Mouse (Mus musculus): ENCODE data around the gene Hist1h3f. TPM values are rescaled to one million over a fixed set of nuclear protein-coding genes. Genes with fewer than 3 reads are reported as not detected.
"Not testable (repeated sequence)": the region's sequence is repeated elsewhere in the genome, so short reads cannot be mapped to it uniquely, and the experiment has no call there.

Gene Hist1h3f
- total and polyA plus RNA-seq, 2 experiments from 2014 or later, result 0.45 to 441 TPM

DNA sequence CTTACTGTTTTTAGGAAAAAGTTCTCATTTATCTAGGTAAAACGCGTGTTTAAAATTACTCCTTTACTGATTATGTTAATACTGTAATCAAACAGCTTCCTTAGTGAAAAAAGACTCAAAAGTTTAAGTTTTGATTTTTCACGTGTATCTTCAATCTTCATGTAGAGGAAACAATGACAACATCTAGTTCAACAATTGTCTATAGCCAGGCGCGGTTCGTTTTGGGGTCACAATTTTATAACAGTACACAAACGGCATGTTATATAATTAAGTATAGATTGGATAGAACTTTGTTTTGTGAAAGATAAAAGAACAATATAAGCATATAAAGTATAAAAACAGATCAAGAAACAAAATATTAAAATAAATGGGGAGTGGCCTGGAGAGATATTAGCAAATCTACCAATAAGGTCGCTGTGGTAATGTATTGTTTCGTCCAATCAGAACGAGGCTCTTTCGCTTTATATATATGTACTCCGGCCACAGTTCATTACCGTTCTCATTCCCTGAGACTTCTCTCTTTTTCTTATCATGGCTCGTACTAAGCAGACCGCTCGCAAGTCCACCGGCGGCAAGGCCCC, 31.5 kb downstream of the Hist1h3f start, which contains the start of gene Hist1h3d:
Hist1h3d (plus strand) TSS at position 493 of the 581 bp plus-strand sequence.
- Histone ChIP-seq H3K27ac (ENCODE audit: low read depth) (peak within 1 kb of the TSS; percentile 71), H3K4me3 (ENCODE audit: low read depth, low read length) (peak within 1 kb of the TSS; percentile 37), H3K9me3 (replicated peaks; ENCODE audit: control insufficient read depth, low read length) (no peaks in the 10 kb centered on the region), H3K27me3 (ENCODE audit: control insufficient read depth, insufficient read depth, low read length) (no peaks in the 10 kb centered on the region), H3K36me3 (replicated peaks; ENCODE audit: control insufficient read depth, insufficient read depth, low read length) (no peaks in the 10 kb centered on the region), H3K4me2 (ENCODE audit: low read depth, low read length) (peak within 1 kb of the TSS; percentile 53), H3K4me1 (ENCODE audit: control insufficient read depth, insufficient read depth) (peaks cover 16% of the 10 kb centered on the region; the same call in 1 of the 2 replicates), H3K9ac (replicated peaks; ENCODE audit: low read depth, low read length) (peak within 1 kb of the TSS; percentile 53)
- TF ChIP-seq CTCF (IDR thresholded peaks at IDR 0.05; ENCODE audit: low read depth) (no peak), EP300 (IDR thresholded peaks at IDR 0.05; ENCODE audit: low read depth) (no peak)
- peak; percentile 45; the same call in 1 of the 2 replicates for ATAC-seq (ENCODE audit: insufficient read depth, low read depth)
- WGBS, result 2% methylated on average over 18 of the region's 18 CpGs
- DNase-seq (ENCODE audit: low spot score), result peak; percentile 90

DNA sequence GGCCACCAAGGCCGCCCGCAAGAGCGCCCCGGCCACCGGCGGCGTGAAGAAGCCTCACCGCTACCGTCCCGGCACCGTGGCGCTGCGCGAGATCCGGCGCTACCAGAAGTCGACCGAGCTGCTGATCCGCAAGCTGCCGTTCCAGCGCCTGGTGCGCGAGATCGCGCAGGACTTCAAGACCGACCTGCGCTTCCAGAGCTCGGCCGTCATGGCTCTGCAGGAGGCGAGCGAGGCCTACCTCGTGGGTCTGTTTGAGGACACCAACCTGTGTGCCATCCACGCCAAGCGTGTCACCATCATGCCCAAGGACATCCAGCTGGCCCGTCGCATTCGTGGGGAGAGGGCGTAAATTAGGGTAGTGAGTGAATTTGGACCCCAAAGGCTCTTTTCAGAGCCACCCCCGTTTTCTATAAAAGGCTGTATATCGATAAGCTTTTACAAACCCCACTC, 32.0 kb downstream of the Hist1h3f start:
- WGBS, result 5% methylated on average over 10 of the region's 40 CpGs

DNA sequence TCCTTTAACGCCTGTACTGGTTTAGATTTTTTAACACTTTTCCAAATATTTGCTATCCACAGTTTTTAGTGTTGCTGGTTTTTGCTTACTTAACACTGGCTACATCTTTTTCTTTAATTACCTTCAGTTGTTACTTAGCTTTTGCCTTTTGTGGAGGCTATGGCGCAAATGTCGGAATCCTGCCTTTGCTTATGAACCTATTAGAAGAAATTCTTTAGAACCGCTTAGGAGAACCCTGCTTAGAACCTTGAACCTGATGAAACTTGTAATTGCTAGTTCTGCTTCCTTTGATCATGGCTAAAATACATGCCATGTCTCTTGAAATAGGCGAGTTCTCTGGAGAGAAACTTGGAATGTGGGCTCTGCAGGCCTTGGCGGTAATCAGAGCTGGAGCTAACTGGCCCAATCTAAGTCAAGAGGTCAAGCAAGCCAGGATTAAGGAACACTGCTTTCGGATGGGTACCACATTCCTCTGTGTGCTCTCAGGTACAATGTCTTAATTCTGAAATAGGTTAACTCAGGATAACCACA, 32.6 kb downstream of the Hist1h3f start:
- TF ChIP-seq CTCF (IDR thresholded peaks at IDR 0.05; ENCODE audit: low read depth), result no peak
- no peak for TF ChIP-seq EP300 (IDR thresholded peaks at IDR 0.05; ENCODE audit: low read depth)
- peak overlapping the region; percentile 53 for H3K4me2 ChIP-seq (ENCODE audit: low read depth, low read length)
- peak overlapping the region; percentile 66 for H3K27ac ChIP-seq (ENCODE audit: low read depth)
- ATAC-seq (ENCODE audit: insufficient read depth, low read depth) (no peak), DNase-seq (ENCODE audit: low spot score) (no peak)
- WGBS, result 46% methylated on average over 7 of the region's 7 CpGs
- no peaks in the 10 kb centered on the region for H3K9me3 ChIP-seq (replicated peaks; ENCODE audit: control insufficient read depth, low read length)
- H3K4me1 ChIP-seq (ENCODE audit: control insufficient read depth, insufficient read depth), result peaks cover 16% of the 10 kb centered on the region; the same call in 1 of the 2 replicates
- no peaks in the 10 kb centered on the region for H3K36me3 ChIP-seq (replicated peaks; ENCODE audit: control insufficient read depth, insufficient read depth, low read length)
- H3K9ac ChIP-seq (replicated peaks; ENCODE audit: low read depth, low read length), result peak overlapping the region; percentile 53
- H3K27me3 ChIP-seq (ENCODE audit: control insufficient read depth, insufficient read depth, low read length), result no peaks in the 10 kb centered on the region
- H3K4me3 ChIP-seq (ENCODE audit: low read depth, low read length), result peak overlapping the region; percentile 37

More for the DNA sequence above, 32.0 kb downstream of the Hist1h3f start:
- H3K36me3 ChIP-seq (replicated peaks; ENCODE audit: control insufficient read depth, insufficient read depth, low read length); H3K9me3 ChIP-seq (replicated peaks; ENCODE audit: control insufficient read depth, low read length); DNase-seq (ENCODE audit: low spot score); H3K27me3 ChIP-seq (ENCODE audit: control insufficient read depth, insufficient read depth, low read length); ATAC-seq (ENCODE audit: insufficient read depth, low read depth): not testable (repeated sequence)
- Histone ChIP-seq H3K4me2 (ENCODE audit: low read depth, low read length) (peak overlapping the region; percentile 53), H3K9ac (replicated peaks; ENCODE audit: low read depth, low read length) (peak overlapping the region; percentile 53), H3K4me3 (ENCODE audit: low read depth, low read length) (peak overlapping the region; percentile 37), H3K4me1 (ENCODE audit: control insufficient read depth, insufficient read depth) (peaks cover 16% of the 10 kb centered on the region; the same call in 1 of the 2 replicates), H3K27ac (ENCODE audit: low read depth) (peak overlapping the region; percentile 66)

DNA sequence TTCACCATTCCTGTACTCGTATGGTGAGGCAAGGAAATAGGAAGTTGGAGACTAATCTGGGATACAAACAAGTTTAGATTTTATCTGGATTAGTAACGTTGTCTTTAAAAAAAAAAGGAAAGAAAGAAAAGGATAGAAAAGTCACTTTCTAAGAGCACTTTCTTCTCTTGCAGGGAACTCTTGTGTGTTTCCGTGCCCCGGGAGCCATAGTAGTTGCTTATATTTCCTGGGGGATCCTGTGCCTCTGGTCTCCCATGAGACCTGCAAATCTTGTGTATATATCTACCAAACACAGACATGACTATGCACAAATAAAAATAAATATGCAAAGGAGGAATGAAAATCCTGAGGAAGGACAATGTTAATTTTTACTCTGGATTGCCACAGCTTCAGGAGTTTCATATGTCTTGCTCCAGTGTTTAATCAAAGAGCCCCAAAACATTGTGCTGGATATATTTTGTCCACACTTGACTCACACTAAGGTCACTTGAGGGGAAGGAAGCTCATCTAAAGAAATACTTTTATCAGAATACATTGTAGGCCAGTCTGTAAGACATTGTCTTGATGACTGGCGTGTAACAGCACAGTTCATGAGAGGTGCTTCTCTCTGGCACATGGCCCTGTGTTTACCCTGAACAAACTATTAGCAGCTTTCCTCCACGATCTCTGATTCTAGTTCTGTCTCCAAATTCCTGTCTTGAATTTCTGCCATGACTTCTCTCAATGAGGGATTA, 33.2 kb downstream of the Hist1h3f start:
- DNase-seq (ENCODE audit: low spot score) (no peak), ATAC-seq (ENCODE audit: insufficient read depth, low read depth) (no peak)
- no peaks in the 10 kb centered on the region for H3K9me3 ChIP-seq (replicated peaks; ENCODE audit: control insufficient read depth, low read length)
- H3K36me3 ChIP-seq (replicated peaks; ENCODE audit: control insufficient read depth, insufficient read depth, low read length), result no peaks in the 10 kb centered on the region
- 59% methylated on average over 6 of the region's 6 CpGs for WGBS
- no peaks in the 10 kb centered on the region for H3K27me3 ChIP-seq (ENCODE audit: control insufficient read depth, insufficient read depth, low read length)
- 0 out of 2 replicates have a peak, but pooled peaks cover 16% of the 10 kb centered on the region for H3K4me1 ChIP-seq (ENCODE audit: control insufficient read depth, insufficient read depth)
- H3K4me3 ChIP-seq (ENCODE audit: low read depth, low read length), result no peak overlapping the region
- TF ChIP-seq EP300 (IDR thresholded peaks at IDR 0.05; ENCODE audit: low read depth), result no peak
- no peak for TF ChIP-seq CTCF (IDR thresholded peaks at IDR 0.05; ENCODE audit: low read depth)
- H3K27ac ChIP-seq (ENCODE audit: low read depth), result peak overlapping the region; percentile 66; the same call in 1 of the 2 replicates
- H3K9ac ChIP-seq (replicated peaks; ENCODE audit: low read depth, low read length), result peak overlapping the region; percentile 53; the same call in 1 of the 2 replicates
- H3K4me2 ChIP-seq (ENCODE audit: low read depth, low read length), result peak overlapping the region; percentile 53

DNA sequence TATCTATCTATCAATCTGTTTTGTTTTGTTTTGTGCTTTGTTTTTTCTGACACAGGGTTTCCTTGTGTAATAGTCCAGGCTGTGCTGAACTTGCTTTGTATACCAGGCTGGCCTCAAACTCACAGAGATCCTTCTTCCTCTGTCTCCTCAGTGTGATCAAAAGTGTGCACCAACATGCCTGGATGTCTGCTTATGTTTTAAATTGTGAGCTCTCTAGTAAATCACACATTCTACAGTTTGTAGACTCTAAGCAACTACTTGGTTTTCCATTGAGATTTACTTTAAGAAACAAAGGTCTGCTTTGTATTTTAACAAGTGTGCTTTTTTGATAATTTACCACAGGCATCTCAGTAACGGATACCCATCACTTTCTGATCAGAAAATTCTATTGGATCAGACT, 34.0 kb downstream of the Hist1h3f start:
- WGBS, result 91% methylated on average over 1 of the region's 1 CpGs
- ATAC-seq (ENCODE audit: insufficient read depth, low read depth), result no peak
- H3K36me3 ChIP-seq (replicated peaks; ENCODE audit: control insufficient read depth, insufficient read depth, low read length), result no peaks in the 10 kb centered on the region
- H3K4me2 ChIP-seq (ENCODE audit: low read depth, low read length), result no peak overlapping the region
- no peak for TF ChIP-seq EP300 (IDR thresholded peaks at IDR 0.05; ENCODE audit: low read depth)
- TF ChIP-seq CTCF (IDR thresholded peaks at IDR 0.05; ENCODE audit: low read depth), result no peak
- H3K4me1 ChIP-seq (ENCODE audit: control insufficient read depth, insufficient read depth), result peaks cover 17% of the 10 kb centered on the region; the same call in 1 of the 2 replicates
- no peaks in the 10 kb centered on the region for H3K9me3 ChIP-seq (replicated peaks; ENCODE audit: control insufficient read depth, low read length)
- DNase-seq (ENCODE audit: low spot score), result no peak
- H3K4me3 ChIP-seq (ENCODE audit: low read depth, low read length), result no peak overlapping the region
- no peaks in the 10 kb centered on the region for H3K27me3 ChIP-seq (ENCODE audit: control insufficient read depth, insufficient read depth, low read length)
- H3K9ac ChIP-seq (replicated peaks; ENCODE audit: low read depth, low read length), result no peak overlapping the region
- H3K27ac ChIP-seq (ENCODE audit: low read depth), result no peak overlapping the region
